Mouse (Mus musculus): ENCODE data around the gene Gatd1.
A peak's percentile ranks its signal among the peaks of the same experiment; 100 is the strongest.

Gene Gatd1

DNA sequence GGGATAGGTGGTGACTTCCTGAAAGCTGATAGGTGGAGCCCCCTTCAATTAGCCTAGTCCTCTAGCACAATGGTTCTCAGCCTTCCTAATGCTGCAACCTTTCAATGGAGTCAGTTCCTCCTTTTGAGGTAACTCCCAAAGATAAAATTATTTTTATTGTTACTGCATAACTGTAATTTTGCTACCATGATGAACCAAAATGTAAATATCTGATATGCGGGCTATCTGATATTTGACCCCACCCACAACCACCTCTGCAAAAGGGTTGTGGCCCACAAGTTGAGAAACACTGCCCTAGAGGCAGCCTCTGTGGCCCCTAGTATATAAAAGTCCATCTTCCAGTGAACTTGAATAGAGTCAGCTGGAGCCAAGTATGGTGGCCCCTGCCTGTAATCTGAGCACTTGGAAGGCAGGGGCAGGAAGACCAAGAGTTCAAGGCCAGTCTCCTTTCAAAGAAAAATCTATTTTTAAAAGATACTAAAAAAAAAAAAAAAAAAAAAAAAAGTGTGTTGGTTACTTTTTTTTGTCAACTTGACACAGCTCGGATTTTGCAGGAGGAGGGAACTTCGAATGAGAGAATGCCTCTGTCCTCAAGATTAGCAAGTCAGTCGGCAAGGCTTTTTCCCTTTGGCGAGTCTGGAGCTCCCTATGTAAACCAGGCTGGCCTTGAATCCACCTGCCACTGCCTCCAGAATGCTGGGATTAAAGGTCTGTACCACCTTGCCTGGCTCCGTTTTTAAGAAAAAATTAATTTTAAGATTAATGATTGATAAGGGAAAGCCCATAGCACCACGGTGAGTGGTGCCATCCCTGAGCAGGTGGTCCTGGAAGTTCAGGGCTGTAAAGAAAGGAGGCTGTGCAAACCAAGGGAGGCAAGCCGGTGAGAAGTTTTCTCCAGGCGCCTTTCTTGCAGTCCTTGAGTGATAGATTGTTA is 23.3 kb downstream of the Gatd1 start:
- DNase-seq (ENCODE audit: low spot score) = no peak

DNA sequence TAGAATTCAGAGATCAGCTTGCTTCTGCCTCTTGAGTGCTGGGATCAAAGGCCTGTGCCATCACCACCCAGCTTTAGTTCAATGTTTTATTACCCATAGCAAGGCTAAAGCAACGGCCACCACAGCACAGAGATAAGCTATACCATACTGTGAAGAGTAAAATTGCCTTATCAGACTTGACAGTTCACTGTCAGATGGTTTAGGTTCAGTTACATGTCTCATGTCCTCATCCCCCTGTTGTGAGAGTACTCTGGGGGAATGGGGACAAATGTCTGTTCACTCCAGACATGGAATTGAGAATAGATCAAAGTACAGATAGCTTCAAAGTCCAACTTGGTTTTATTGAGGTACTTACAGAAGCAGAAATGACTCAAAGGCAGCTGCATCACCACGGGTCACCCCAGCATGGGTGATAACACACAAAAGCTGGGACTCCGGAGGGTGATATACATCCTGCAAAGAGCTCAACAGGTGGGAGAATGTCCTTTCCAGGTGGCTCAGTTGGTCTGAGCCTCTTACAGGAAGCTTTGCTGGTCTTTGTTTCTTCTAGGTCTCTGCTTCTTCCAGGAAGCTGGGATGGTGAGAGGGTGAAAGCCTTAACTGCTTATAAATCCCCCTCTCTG is 25.3 kb downstream of the Gatd1 start:
- DNase-seq (ENCODE audit: low spot score) = no peak

GRCm38 (mm10) chr7:141387807-141388486 is 26.0 kb downstream of the Gatd1 start:
- DNase-seq (ENCODE audit: low spot score) = no peak

DNA sequence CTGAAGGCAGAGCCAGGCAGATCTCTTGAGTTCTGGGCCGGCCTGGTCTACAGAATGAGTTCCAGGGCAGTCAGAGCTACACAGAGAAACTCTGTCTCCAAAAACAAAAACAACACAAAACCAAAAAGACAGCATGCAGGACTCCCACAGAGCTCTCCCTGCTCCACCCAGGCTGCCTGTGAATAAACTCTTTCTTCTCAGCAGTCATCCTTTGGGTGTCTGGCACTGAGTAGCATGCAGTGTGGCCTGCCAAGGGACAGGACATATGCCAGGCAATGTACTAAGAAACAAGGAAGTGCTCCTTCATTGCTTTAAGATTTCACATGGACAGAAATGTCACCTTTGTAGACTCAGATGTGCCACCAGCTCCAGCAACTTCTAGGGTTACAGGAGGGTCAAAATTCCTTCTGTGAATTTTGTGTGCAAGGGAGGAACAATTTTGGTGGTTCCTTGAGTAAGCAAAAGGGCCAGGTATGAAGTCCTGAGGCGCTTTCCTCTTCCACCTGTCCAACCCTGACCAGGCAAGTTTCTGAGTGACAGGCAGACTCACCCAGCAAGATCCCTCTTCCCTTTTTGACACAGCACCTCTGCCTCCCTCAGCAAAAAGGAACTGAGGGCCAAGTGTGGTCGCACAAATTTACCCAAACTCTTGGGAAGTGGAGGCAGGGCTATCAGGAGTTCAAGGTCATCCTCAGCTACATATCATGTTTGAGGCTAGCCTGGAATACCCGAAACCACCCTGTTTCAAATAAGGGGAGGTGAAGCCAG is 32.7 kb downstream of the Gatd1 start:
- DNase-seq (ENCODE audit: low spot score) = no peak

- no peak for DNase-seq (ENCODE audit: low spot score)
Observed at GRCm38 (mm10) chr7:141379584-141379983, 34.4 kb downstream of the Gatd1 start.

GRCm38 (mm10) chr7:141374399-141374798 is 39.5 kb downstream of the Gatd1 start:
- no peak for DNase-seq (ENCODE audit: low spot score)

- DNase-seq (ENCODE audit: low spot score) = no peak
Observed at GRCm38 (mm10) chr7:141373611-141374010, 40.3 kb downstream of the Gatd1 start.

DNA sequence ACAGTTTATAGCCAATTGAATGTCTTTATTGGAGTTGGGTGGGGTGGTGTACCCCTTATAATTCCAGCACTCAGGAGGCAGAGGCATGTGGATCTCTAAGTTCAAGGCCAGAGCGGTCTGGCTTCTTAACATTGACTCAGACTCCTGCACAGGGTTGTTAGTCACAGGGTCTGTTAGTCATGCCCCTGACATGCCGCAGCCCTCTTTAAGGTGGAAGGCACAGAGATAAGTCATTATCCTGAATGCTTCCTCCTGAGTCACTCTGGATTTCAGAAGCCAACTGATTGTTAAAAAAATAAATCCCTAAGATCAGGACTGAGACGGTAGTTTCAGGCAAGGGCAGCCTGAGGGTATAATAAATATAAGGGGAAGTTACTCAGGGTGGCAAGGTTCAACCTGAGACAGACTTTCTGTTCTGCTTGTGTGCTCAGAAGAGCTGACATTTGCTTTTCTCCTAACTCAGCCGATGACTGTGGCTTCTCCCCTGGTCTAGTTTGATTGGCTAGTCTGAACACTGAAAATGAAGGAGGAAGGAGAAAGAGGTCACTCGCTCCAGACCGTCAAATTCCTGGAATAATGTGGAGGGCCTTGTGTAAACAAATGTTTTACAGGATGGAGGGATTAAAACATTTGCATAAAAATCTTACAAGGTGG is 41.9 kb downstream of the Gatd1 start:
- no peak for DNase-seq (ENCODE audit: low spot score)

DNA sequence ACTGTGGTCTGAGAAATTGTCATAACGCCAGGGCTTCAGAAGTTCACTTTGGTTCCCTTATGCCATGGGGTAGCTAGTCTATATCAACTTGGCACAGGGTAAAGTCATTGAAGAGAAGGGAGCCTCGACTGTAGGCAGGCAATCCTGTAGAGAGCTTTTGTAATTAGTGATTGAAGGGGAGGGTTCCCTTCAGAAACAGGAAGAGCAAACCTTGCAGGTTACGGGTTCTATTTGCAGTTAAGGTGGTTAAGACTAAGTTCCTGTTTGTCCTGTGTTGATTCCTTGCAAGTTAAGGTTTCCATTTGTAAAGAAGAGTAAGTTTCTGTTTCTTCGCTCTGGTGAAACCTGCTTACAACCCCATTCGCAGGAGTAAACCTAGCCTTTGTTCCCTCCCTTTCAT is 44.0 kb downstream of the Gatd1 start:
- DNase-seq (ENCODE audit: low spot score) = no peak

DNA sequence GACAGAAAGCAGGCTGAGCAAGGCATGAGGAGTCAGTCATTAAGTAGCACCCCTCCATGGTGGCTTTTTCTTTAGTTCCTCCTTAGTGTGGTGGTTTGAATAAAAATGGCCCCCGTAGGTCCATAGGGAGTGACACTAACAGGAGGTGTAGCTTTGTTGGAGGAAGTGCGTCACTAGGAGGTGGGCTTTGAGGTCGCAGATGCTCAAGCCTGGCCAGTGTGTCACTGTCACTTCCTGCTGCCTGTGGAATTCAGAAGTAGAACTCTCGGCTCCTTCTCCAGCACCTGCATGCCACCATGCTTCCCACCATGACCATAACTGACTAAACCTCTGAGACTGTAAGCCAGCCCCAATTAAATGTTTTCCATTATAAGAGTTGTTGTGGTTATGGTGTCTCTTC is 46.6 kb downstream of the Gatd1 start:
- DNase-seq (ENCODE audit: low spot score) = no peak

DNA sequence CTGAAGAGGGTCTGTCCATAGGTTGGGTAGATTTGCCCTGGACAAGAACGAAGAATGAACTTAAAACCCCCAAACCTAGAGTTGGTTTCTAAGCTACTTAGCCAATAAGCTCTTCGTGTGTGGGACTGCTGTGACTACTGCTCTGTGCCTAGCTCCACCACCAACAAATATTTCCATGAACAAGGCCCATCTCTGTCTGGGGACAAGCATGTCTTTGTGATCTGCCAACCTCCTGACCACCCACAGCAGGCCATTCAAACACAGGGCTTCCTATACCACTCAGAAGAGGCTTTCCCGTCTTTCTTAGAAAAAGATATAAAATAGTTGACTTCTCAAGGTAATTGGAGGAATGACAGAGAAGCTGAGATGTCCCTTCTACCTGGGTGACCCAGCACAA is 48.9 kb downstream of the Gatd1 start:
- no peak for DNase-seq (ENCODE audit: low spot score)

DNA sequence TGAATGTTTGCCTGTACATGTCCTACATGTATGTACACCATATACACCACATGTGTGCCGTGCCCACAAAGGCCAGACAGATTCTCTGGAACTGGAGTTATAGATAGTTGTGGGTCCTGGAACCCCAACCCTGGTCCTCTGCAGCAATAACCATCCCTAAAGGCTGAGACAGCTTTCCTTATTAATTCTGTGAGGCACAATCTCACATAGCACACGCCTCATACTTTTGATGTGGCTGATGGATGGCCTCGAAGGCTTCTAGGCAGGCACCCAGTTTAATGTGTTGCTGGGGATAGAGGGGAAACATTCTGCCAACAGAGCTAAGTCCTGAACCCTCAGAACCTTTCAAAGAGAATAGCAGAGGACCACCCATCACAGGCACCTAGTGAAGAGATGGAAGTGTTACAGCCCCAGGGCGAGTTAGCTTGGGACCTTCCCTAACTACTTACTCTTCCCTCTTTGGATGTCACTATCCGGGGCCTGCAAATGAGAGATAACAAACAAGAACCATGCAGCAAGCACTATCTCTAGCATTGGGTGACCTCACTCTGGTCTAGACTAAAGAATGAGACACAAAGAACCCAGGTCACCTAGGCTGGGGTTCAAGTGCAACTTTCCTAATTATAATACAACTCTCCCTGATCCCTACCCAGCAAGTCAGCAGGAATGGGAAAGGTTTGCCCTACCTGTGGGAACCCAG is 49.4 kb downstream of the Gatd1 start:
- DNase-seq (ENCODE audit: low spot score) = no peak

- DNase-seq (ENCODE audit: low spot score) = no peak
Observed at GRCm38 (mm10) chr7:141363752-141364125, 50.2 kb downstream of the Gatd1 start.

GRCm38 (mm10) chr7:141363106-141363751 is 50.7 kb downstream of the Gatd1 start:
- DNase-seq (ENCODE audit: low spot score) = peak; percentile 80

DNA sequence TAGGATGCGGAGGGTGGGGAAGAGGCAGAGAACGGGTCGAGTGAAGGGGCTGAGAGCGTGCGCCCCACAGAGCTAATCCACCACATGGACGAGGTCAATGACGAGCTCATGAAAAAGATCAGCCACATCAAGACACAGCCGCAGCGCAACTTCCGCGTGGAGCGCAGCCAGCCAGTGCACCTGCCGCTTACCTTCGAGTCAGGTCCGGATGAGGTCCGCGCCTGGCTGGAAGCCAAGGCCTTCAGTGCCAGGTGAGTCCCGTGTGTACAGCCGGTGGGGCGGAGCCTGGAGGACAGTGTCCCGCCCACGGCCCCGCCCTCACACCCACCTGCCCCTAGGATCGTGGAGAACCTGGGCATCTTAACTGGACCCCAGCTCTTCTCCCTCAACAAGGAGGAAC is 52.4 kb downstream of the Gatd1 start:
- peak; percentile 70 for DNase-seq (ENCODE audit: low spot score)

Data from urinary bladder, postnatal 14 days (tissue).